Mouse (Mus musculus): ENCODE measurements around the gene Pde10a. TPM values are rescaled to one million over a fixed set of nuclear protein-coding genes. Genes with fewer than 3 reads are reported as not detected.

Gene Pde10a
- total RNA-seq, 1 experiment = 2.6 TPM

GRCm38 (mm10) chr17:8552346-8553035 is 27.3 kb downstream of the Pde10a start:
- Histone ChIP-seq H3K9me3 (ENCODE audit: control insufficient read depth, insufficient read depth, low read depth, low read length) (no peaks in the 10 kb centered on the region), H3K9ac (ENCODE audit: insufficient read depth, low read depth, low read length, poor library complexity, severe bottlenecking) (no peak overlapping the region), H3K4me1 (ENCODE audit: control insufficient read depth in 2 of 2, insufficient read depth in 2 of 2, low read length in 2 of 2, poor library complexity in 1 of 2) (no peaks in the 10 kb centered on the region), H3K4me3 (ENCODE audit: insufficient read depth in 1 of 2, low read depth in 1 of 2, low read length in 2 of 2, poor library complexity in 1 of 2, severe bottlenecking in 1 of 2) (no peak overlapping the region), H3K27ac (ENCODE audit: insufficient read depth, low read depth, low read length, poor library complexity, severe bottlenecking) (no peak overlapping the region), H3K36me3 (ENCODE audit: control insufficient read depth, insufficient read depth, low read length, poor library complexity, severe bottlenecking) (no peaks in the 10 kb centered on the region)
- TF ChIP-seq CHD2 (IDR thresholded peaks at IDR 0.05; ENCODE audit: low read depth, low read length) (no peak), ZC3H11A (IDR thresholded peaks at IDR 0.05; ENCODE audit: borderline replicate concordance, low read depth, low read length) (no peak)
- no peak for DNase-seq (ENCODE audit: low read depth, low spot score)
- in situ Hi-C loops (cut with MboI; ENCODE audit: low sequenced_read_pairs in 2 of 2, unreplicated experiment in 2 of 2) = no loop called here

GRCm38 (mm10) chr17:8553601-8554000 is 28.4 kb downstream of the Pde10a start:
- Histone ChIP-seq H3K4me3 (ENCODE audit: insufficient read depth in 1 of 2, low read depth in 1 of 2, low read length in 2 of 2, poor library complexity in 1 of 2, severe bottlenecking in 1 of 2) (no peak overlapping the region), H3K36me3 (ENCODE audit: control insufficient read depth, insufficient read depth, low read length, poor library complexity, severe bottlenecking) (no peaks in the 10 kb centered on the region), H3K9me3 (ENCODE audit: control insufficient read depth, insufficient read depth, low read depth, low read length) (no peaks in the 10 kb centered on the region), H3K4me1 (ENCODE audit: control insufficient read depth in 2 of 2, insufficient read depth in 2 of 2, low read length in 2 of 2, poor library complexity in 1 of 2) (no peaks in the 10 kb centered on the region), H3K9ac (ENCODE audit: insufficient read depth, low read depth, low read length, poor library complexity, severe bottlenecking) (no peak overlapping the region), H3K27ac (ENCODE audit: insufficient read depth, low read depth, low read length, poor library complexity, severe bottlenecking) (no peak overlapping the region)
- TF ChIP-seq ZNF384 (IDR thresholded peaks at IDR 0.05; ENCODE audit: low read depth, low read length) (no peak), HCFC1 (IDR thresholded peaks at IDR 0.05; ENCODE audit: borderline replicate concordance, insufficient read depth, low read length) (no peak), ZC3H11A (IDR thresholded peaks at IDR 0.05; ENCODE audit: borderline replicate concordance, low read depth, low read length) (no peak)
- in situ Hi-C loops (cut with MboI; ENCODE audit: low sequenced_read_pairs in 2 of 2, unreplicated experiment in 2 of 2) = no loop called here
- no peak for DNase-seq (ENCODE audit: low read depth, low spot score)

- DNase-seq (ENCODE audit: low read depth, low spot score) = no peak
- Histone ChIP-seq H3K4me3 (ENCODE audit: insufficient read depth in 1 of 2, low read depth in 1 of 2, low read length in 2 of 2, poor library complexity in 1 of 2, severe bottlenecking in 1 of 2) (no peak overlapping the region), H3K9me3 (ENCODE audit: control insufficient read depth, insufficient read depth, low read depth, low read length) (no peaks in the 10 kb centered on the region), H3K36me3 (ENCODE audit: control insufficient read depth, insufficient read depth, low read length, poor library complexity, severe bottlenecking) (no peaks in the 10 kb centered on the region), H3K27ac (ENCODE audit: insufficient read depth, low read depth, low read length, poor library complexity, severe bottlenecking) (no peak overlapping the region), H3K9ac (ENCODE audit: insufficient read depth, low read depth, low read length, poor library complexity, severe bottlenecking) (no peak overlapping the region), H3K4me1 (ENCODE audit: control insufficient read depth in 2 of 2, insufficient read depth in 2 of 2, low read length in 2 of 2, poor library complexity in 1 of 2) (no peaks in the 10 kb centered on the region)
- TF ChIP-seq HCFC1 (IDR thresholded peaks at IDR 0.05; ENCODE audit: borderline replicate concordance, insufficient read depth, low read length) = no peak
- no peak for TF ChIP-seq MAFK (IDR thresholded peaks at IDR 0.05; ENCODE audit: insufficient read depth, low read depth, low read length)
- TF ChIP-seq ZC3H11A (IDR thresholded peaks at IDR 0.05; ENCODE audit: borderline replicate concordance, low read depth, low read length) = no peak
- no peak for TF ChIP-seq ZNF384 (IDR thresholded peaks at IDR 0.05; ENCODE audit: low read depth, low read length)
- TF ChIP-seq CHD2 (IDR thresholded peaks at IDR 0.05; ENCODE audit: low read depth, low read length) = no peak
- in situ Hi-C loops (cut with MboI; ENCODE audit: low sequenced_read_pairs in 2 of 2, unreplicated experiment in 2 of 2) = no loop called here
Observed at GRCm38 (mm10) chr17:8554219-8554618, 29.0 kb downstream of the Pde10a start.

GRCm38 (mm10) chr17:8555785-8556184 is 30.6 kb downstream of the Pde10a start:
- no peaks in the 10 kb centered on the region for H3K4me1 ChIP-seq (ENCODE audit: control insufficient read depth in 2 of 2, insufficient read depth in 2 of 2, low read length in 2 of 2, poor library complexity in 1 of 2)
- H3K27ac ChIP-seq (ENCODE audit: insufficient read depth, low read depth, low read length, poor library complexity, severe bottlenecking) = no peak overlapping the region
- no peak overlapping the region for H3K9ac ChIP-seq (ENCODE audit: insufficient read depth, low read depth, low read length, poor library complexity, severe bottlenecking)
- no peak for TF ChIP-seq ZC3H11A (IDR thresholded peaks at IDR 0.05; ENCODE audit: borderline replicate concordance, low read depth, low read length)
- TF ChIP-seq CHD2 (IDR thresholded peaks at IDR 0.05; ENCODE audit: low read depth, low read length) = no peak
- TF ChIP-seq HCFC1 (IDR thresholded peaks at IDR 0.05; ENCODE audit: borderline replicate concordance, insufficient read depth, low read length) = no peak
- TF ChIP-seq MAFK (IDR thresholded peaks at IDR 0.05; ENCODE audit: insufficient read depth, low read depth, low read length) = no peak
- no peak for TF ChIP-seq ZNF384 (IDR thresholded peaks at IDR 0.05; ENCODE audit: low read depth, low read length)
- no peaks in the 10 kb centered on the region for H3K36me3 ChIP-seq (ENCODE audit: control insufficient read depth, insufficient read depth, low read length, poor library complexity, severe bottlenecking)
- H3K4me3 ChIP-seq (ENCODE audit: insufficient read depth in 1 of 2, low read depth in 1 of 2, low read length in 2 of 2, poor library complexity in 1 of 2, severe bottlenecking in 1 of 2) = no peak overlapping the region
- no peaks in the 10 kb centered on the region for H3K9me3 ChIP-seq (ENCODE audit: control insufficient read depth, insufficient read depth, low read depth, low read length)
- DNase-seq (ENCODE audit: low read depth, low spot score) = no peak
- in situ Hi-C loops (cut with MboI; ENCODE audit: low sequenced_read_pairs in 2 of 2, unreplicated experiment in 2 of 2) = no loop called here

- no peak for DNase-seq (ENCODE audit: low read depth, low spot score)
- in situ Hi-C loops (cut with MboI; ENCODE audit: low sequenced_read_pairs in 2 of 2, unreplicated experiment in 2 of 2) = no loop called here
- Histone ChIP-seq H3K4me1 (ENCODE audit: control insufficient read depth in 2 of 2, insufficient read depth in 2 of 2, low read length in 2 of 2, poor library complexity in 1 of 2) (no peaks in the 10 kb centered on the region), H3K9ac (ENCODE audit: insufficient read depth, low read depth, low read length, poor library complexity, severe bottlenecking) (no peak overlapping the region), H3K9me3 (ENCODE audit: control insufficient read depth, insufficient read depth, low read depth, low read length) (no peaks in the 10 kb centered on the region), H3K36me3 (ENCODE audit: control insufficient read depth, insufficient read depth, low read length, poor library complexity, severe bottlenecking) (no peaks in the 10 kb centered on the region), H3K27ac (ENCODE audit: insufficient read depth, low read depth, low read length, poor library complexity, severe bottlenecking) (no peak overlapping the region), H3K4me3 (ENCODE audit: insufficient read depth in 1 of 2, low read depth in 1 of 2, low read length in 2 of 2, poor library complexity in 1 of 2, severe bottlenecking in 1 of 2) (no peak overlapping the region)
- no peak for TF ChIP-seq ZNF384 (IDR thresholded peaks at IDR 0.05; ENCODE audit: low read depth, low read length)
- no peak for TF ChIP-seq ZC3H11A (IDR thresholded peaks at IDR 0.05; ENCODE audit: borderline replicate concordance, low read depth, low read length)
- TF ChIP-seq CHD2 (IDR thresholded peaks at IDR 0.05; ENCODE audit: low read depth, low read length) = no peak
Observed at GRCm38 (mm10) chr17:8556223-8556622, 31.1 kb downstream of the Pde10a start.

All from ES-E14 (cell line).